Mouse (Mus musculus): Measurements from ENCODE around the gene Trim25.
"Not testable (repeated sequence)": the region's sequence is repeated elsewhere in the genome, so short reads cannot be mapped to it uniquely, and the experiment has no call there.

Gene Trim25

GRCm38 (mm10) chr11:88994492-88994891, 4.7 kb upstream of the Trim25 start:
- no peak for DNase-seq (ENCODE audit: low spot score)

GRCm38 (mm10) chr11:88995616-88996015, 3.6 kb upstream of the Trim25 start:
- DNase-seq (ENCODE audit: low spot score), result no peak

- no peak for DNase-seq (ENCODE audit: low spot score)
These were observed 2.7 kb upstream of the Trim25 start for GRCm38 (mm10) chr11:88996427-88996826.

GRCm38 (mm10) chr11:88997343-88997742, 1.8 kb upstream of the Trim25 start:
- DNase-seq (ENCODE audit: low spot score), result not testable (repeated sequence)

GRCm38 (mm10) chr11:88998406-88998805, 770 bp upstream of the Trim25 start:
- no peak for DNase-seq (ENCODE audit: low spot score)

GRCm38 (mm10) chr11:88999723-89000526, 749 bp downstream of the Trim25 start:
- DNase-seq (ENCODE audit: low spot score), result no peak

GRCm38 (mm10) chr11:89000527-89000819, 1.3 kb downstream of the Trim25 start:
- no peak for DNase-seq (ENCODE audit: low spot score)

- DNase-seq (ENCODE audit: low spot score), result no peak
These were observed 2.4 kb downstream of the Trim25 start for GRCm38 (mm10) chr11:89001569-89001968.

- DNase-seq (ENCODE audit: low spot score), result no peak
These were observed 2.9 kb downstream of the Trim25 start for GRCm38 (mm10) chr11:89002068-89002467.

GRCm38 (mm10) chr11:89002621-89003020, 3.4 kb downstream of the Trim25 start:
- DNase-seq (ENCODE audit: low spot score), result no peak

GRCm38 (mm10) chr11:89003078-89003477, 3.9 kb downstream of the Trim25 start:
- no peak for DNase-seq (ENCODE audit: low spot score)

GRCm38 (mm10) chr11:89003726-89004125, 4.5 kb downstream of the Trim25 start:
- DNase-seq (ENCODE audit: low spot score), result no peak

- no peak for DNase-seq (ENCODE audit: low spot score)
These were observed 6.3 kb downstream of the Trim25 start for GRCm38 (mm10) chr11:89005473-89005872.

- DNase-seq (ENCODE audit: low spot score), result no peak
These were observed 7.2 kb downstream of the Trim25 start for GRCm38 (mm10) chr11:89006404-89006803.

- no peak for DNase-seq (ENCODE audit: low spot score)
These were observed 8.4 kb downstream of the Trim25 start for GRCm38 (mm10) chr11:89007582-89007981.

GRCm38 (mm10) chr11:89009066-89009465, 9.9 kb downstream of the Trim25 start:
- DNase-seq (ENCODE audit: low spot score), result no peak

- DNase-seq (ENCODE audit: low spot score), result no peak
These were observed 10.3 kb downstream of the Trim25 start for GRCm38 (mm10) chr11:89009496-89009895.

GRCm38 (mm10) chr11:89012241-89012640, 13.1 kb downstream of the Trim25 start:
- DNase-seq (ENCODE audit: low spot score), result no peak

GRCm38 (mm10) chr11:89017514-89018182, 18.5 kb downstream of the Trim25 start:
- DNase-seq (ENCODE audit: low spot score), result no peak

- DNase-seq (ENCODE audit: low spot score), result no peak
These were observed 21.6 kb downstream of the Trim25 start for GRCm38 (mm10) chr11:89020681-89021305.

- no peak for DNase-seq (ENCODE audit: low spot score)
These were observed 22.5 kb downstream of the Trim25 start for GRCm38 (mm10) chr11:89021687-89022086.

- no peak for DNase-seq (ENCODE audit: low spot score)
These were observed 23.1 kb downstream of the Trim25 start for GRCm38 (mm10) chr11:89022120-89022731.

GRCm38 (mm10) chr11:89023477-89023876, 24.3 kb downstream of the Trim25 start:
- DNase-seq (ENCODE audit: low spot score), result no peak

Data from ovary, postnatal 10 days (tissue).